Mouse (Mus musculus): ENCODE measurements at regions not wholly inside any gene's neighbourhood (a gene's known extent, or its start where the extent isn't known, plus 50 kb on each side); places are given as distances from the start of the nearest gene placed in this dataset.
"Not testable (repeated sequence)": the region's sequence is repeated elsewhere in the genome, so short reads cannot be mapped to it uniquely, and the experiment has no call there.

- peaks cover 18% of the 10 kb centered on the region for H3K4me1 ChIP-seq
- DNase-seq (ENCODE audit: low spot score) = no peak
- no peak overlapping the region for H3K27ac ChIP-seq
- H3K36me3 ChIP-seq = no peaks in the 10 kb centered on the region
- H3K9me3 ChIP-seq (replicated peaks) = no peaks in the 10 kb centered on the region
- H3K27me3 ChIP-seq (ENCODE audit: low read depth, poor library complexity, severe bottlenecking) = no peaks in the 10 kb centered on the region
- no peak overlapping the region for H3K4me3 ChIP-seq
Measured at GRCm38 (mm10) chr2:63706643-63707042, 391.2 kb downstream of the Fign start.

GRCm38 (mm10) chr2:63706183-63706582 lies 391.7 kb downstream of the Fign start:
- no peaks in the 10 kb centered on the region for H3K36me3 ChIP-seq
- peaks cover 18% of the 10 kb centered on the region for H3K4me1 ChIP-seq
- no peaks in the 10 kb centered on the region for H3K27me3 ChIP-seq (ENCODE audit: low read depth, poor library complexity, severe bottlenecking)
- H3K4me3 ChIP-seq = no peak overlapping the region
- 89% methylated on average over 3 of the region's 3 CpGs for WGBS
- no peaks in the 10 kb centered on the region for H3K9me3 ChIP-seq (replicated peaks)
- no peak for DNase-seq (ENCODE audit: low spot score)
- no peak overlapping the region for H3K27ac ChIP-seq

GRCm38 (mm10) chr2:63702333-63703096 lies 395.3 kb downstream of the Fign start:
- Histone ChIP-seq H3K27ac (peak overlapping the region; percentile 84), H3K27me3 (ENCODE audit: low read depth, poor library complexity, severe bottlenecking) (no peaks in the 10 kb centered on the region), H3K4me3 (peak overlapping the region; percentile 49), H3K36me3 (no peaks in the 10 kb centered on the region), H3K4me1 (peaks cover 18% of the 10 kb centered on the region), H3K9me3 (replicated peaks) (no peaks in the 10 kb centered on the region)
- peak; percentile 82 for DNase-seq (ENCODE audit: low spot score)
- under 1% methylated on average over 22 of the region's 22 CpGs for WGBS

GRCm38 (mm10) chr2:63701861-63702260 lies 396.0 kb downstream of the Fign start:
- Histone ChIP-seq H3K4me1 (peaks cover 18% of the 10 kb centered on the region), H3K27ac (peak overlapping the region; percentile 84), H3K27me3 (ENCODE audit: low read depth, poor library complexity, severe bottlenecking) (no peaks in the 10 kb centered on the region), H3K36me3 (no peaks in the 10 kb centered on the region), H3K4me3 (peak overlapping the region; percentile 49), H3K9me3 (replicated peaks) (no peaks in the 10 kb centered on the region)
- WGBS = 34% methylated on average over 13 of the region's 13 CpGs
- DNase-seq (ENCODE audit: low spot score) = peak; percentile 30

GRCm38 (mm10) chr2:63700255-63700654 lies 397.6 kb downstream of the Fign start:
- Histone ChIP-seq H3K27me3 (ENCODE audit: low read depth, poor library complexity, severe bottlenecking) (no peaks in the 10 kb centered on the region), H3K4me1 (peaks cover 18% of the 10 kb centered on the region), H3K36me3 (no peaks in the 10 kb centered on the region), H3K27ac (no peak overlapping the region), H3K4me3 (no peak overlapping the region), H3K9me3 (replicated peaks) (no peaks in the 10 kb centered on the region)
- 30% methylated on average over 3 of the region's 3 CpGs for WGBS
- DNase-seq (ENCODE audit: low spot score) = no peak

- Histone ChIP-seq H3K36me3 (no peaks in the 10 kb centered on the region), H3K4me3 (no peak overlapping the region), H3K9me3 (replicated peaks) (no peaks in the 10 kb centered on the region), H3K27me3 (ENCODE audit: low read depth, poor library complexity, severe bottlenecking) (no peaks in the 10 kb centered on the region), H3K4me1 (no peaks in the 10 kb centered on the region), H3K27ac (no peak overlapping the region)
- WGBS = 80% methylated on average over 3 of the region's 3 CpGs
- no peak for DNase-seq (ENCODE audit: low spot score)
Measured at GRCm38 (mm10) chr2:63669700-63670099, 428.1 kb downstream of the Fign start.

- H3K27ac ChIP-seq = no peak overlapping the region
- no peak for DNase-seq (ENCODE audit: low spot score)
- no peaks in the 10 kb centered on the region for H3K36me3 ChIP-seq
- WGBS = 82% methylated on average over 7 of the region's 7 CpGs
- no peaks in the 10 kb centered on the region for H3K9me3 ChIP-seq (replicated peaks)
- H3K27me3 ChIP-seq (ENCODE audit: low read depth, poor library complexity, severe bottlenecking) = no peaks in the 10 kb centered on the region
- no peaks in the 10 kb centered on the region for H3K4me1 ChIP-seq
- H3K4me3 ChIP-seq = no peak overlapping the region
Measured at GRCm38 (mm10) chr2:63668784-63669183, 429.1 kb downstream of the Fign start.

GRCm38 (mm10) chr2:63659947-63660346 lies 437.9 kb downstream of the Fign start:
- H3K27ac ChIP-seq; H3K27me3 ChIP-seq (ENCODE audit: low read depth, poor library complexity, severe bottlenecking); H3K36me3 ChIP-seq; DNase-seq (ENCODE audit: low spot score); H3K4me3 ChIP-seq; H3K9me3 ChIP-seq (replicated peaks); H3K4me1 ChIP-seq: not testable (repeated sequence)
- WGBS = 84% methylated on average over 2 of the region's 2 CpGs
